Mouse (Mus musculus) neural tube, embryonic 12.5 days (tissue): ENCODE results near the gene Depp1. TPM values are rescaled to one million over a fixed set of nuclear protein-coding genes. Genes with fewer than 3 reads are reported as not detected.

ENCODE experiments used
- ATAC-seq: fragments of 200-750 bp; cut with Nextera tagmentation; 2 replicates; pipeline ENCODE4 v1.8.0; 2017; ENCODE audit warnings: low read depth, mild to moderate bottlenecking, moderate TSS enrichment, moderate library complexity; ENCODE audit not compliant: low FRiP score
- H3K27ac ChIP-seq: fragments of 300-500 bp; sonication (generic); 2 replicates; pipeline ENCODE4 v1.5.1; 2016
- H3K27me3 ChIP-seq: fragments of 300-500 bp; sonication (generic); replicated peaks from 2 replicates; pipeline ENCODE4 v1.6.1; 2016; ENCODE audit warnings: mild to moderate bottlenecking
- H3K36me3 ChIP-seq: fragments of 300-500 bp; sonication (generic); 2 replicates; pipeline ENCODE4 v1.6.1; 2016; ENCODE audit warnings: mild to moderate bottlenecking
- H3K4me1 ChIP-seq: fragments of 300-500 bp; sonication (generic); 2 replicates; pipeline ENCODE4 v1.6.1; 2016
- H3K4me2 ChIP-seq: fragments of 300-500 bp; sonication (generic); replicated peaks from 2 replicates; pipeline ENCODE4 v1.6.1; 2016; ENCODE audit warnings: mild to moderate bottlenecking
- H3K4me3 ChIP-seq: fragments of 300-500 bp; sonication (generic); 2 replicates; pipeline ENCODE4 v1.5.1; 2016
- H3K9ac ChIP-seq: fragments of 300-500 bp; sonication (generic); 2 replicates; pipeline ENCODE4 v1.6.1; 2016; ENCODE audit warnings: mild to moderate bottlenecking
- H3K9me3 ChIP-seq: fragments of 300-500 bp; sonication (generic); 2 replicates; pipeline ENCODE4 v1.6.1; 2016; ENCODE audit warnings: mild to moderate bottlenecking
- WGBS: fragments of 180-500 bp; shearing (Covaris S2); methylation state at CpG from one replicate; pipeline ENCODE4 v1.1.7; 2016; 5-methylcytosine and 5-hydroxymethylcytosine counted together
- polyA plus RNA-seq: library from polyadenylated mRNA; unstranded; fragments of >200 nt; fragmentation: Nextera tagmentation; extraction: Ambion mirVana; gene quantifications from 2 replicates; pipeline ENCODE4 v1.2.1, GENCODE M21; 2016

The Depp1 gene
- polyA plus RNA-seq, 1 experiment from 2014 or later = 12.3 TPM

DNA sequence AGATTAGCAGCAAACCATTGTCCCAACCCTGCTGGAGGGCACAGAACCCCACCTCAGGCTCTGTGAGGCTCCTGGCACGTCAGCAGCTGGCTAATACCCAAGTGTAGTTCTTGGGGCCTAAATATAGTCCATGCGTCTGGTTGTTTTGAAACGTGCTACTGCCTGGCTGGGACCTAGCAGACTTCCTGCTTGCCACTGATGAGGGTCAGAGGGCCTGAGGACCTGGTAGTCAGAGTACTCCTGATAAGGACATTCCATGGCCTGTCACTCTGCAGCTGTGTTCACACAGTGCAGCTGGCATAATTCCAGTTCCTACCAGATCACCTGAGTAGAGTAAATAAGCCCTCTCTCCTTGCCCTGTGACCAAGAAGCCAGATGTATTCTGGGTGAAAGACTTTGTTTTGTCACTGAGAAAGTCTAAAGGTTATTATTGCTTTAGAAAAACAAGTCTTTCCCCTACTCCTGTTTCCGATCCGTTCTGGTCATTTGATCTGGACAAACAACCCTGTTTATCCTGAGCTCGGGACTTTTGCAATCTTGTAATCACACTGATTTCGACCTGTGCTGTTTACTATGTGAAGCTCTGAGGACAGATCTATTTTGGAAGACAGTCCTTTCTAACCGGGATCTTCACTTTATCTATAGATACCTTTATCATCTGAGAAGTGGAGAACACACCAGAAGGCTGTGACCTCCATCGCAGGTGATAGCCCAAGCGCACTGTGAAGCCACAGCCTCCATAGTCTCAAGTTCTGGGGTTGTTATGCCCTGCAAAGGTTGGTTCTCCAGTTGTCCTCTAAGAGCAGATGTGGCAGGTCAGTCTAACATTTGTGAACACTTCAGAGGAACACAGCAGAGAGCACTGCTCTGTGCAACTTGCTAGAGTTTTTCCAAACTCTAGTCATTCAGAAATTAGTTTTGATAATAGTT is 14.9 kb upstream of the Depp1 start:
- H3K4me3 ChIP-seq = no peak overlapping the region
- no peak for ATAC-seq
- 73% methylated on average over 10 of the region's 10 CpGs for WGBS

DNA sequence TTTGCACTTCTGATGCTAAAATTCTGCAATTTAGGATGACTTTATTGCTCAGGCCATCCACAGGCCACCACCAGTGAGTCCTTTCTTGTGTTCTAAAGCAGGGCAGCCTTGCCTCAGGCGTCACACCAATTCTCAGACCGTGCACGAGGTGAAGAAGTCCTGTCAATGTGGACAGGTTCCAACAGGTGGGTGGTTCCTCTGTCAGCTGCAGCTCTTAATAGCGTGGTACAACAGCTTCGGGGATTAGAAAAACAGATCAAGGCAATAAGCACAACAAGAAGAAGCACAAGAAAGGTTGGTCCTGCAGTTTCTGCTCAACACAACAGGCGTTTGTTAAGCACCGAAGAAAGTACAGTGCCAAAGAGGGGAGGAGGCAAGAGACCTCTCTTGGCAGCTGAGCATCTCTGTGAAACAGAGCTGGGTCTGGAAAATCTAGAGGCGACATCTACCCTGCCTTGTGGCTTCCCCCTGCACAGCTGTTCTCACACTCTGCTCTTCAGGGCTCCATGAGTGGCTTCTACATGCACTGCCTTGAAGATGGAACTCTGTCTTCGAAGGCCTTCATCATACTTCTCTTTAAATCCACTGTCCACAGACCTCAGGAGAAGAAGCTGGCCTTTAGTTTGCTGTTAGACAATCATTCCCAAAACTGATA is 13.7 kb upstream of the Depp1 start:
- Histone ChIP-seq H3K4me2 (no peak overlapping the region), H3K9ac (no peak overlapping the region), H3K27me3 (no peaks in the 10 kb centered on the region), H3K4me3 (no peak overlapping the region), H3K4me1 (no peaks in the 10 kb centered on the region), H3K36me3 (peaks cover 21% of the 10 kb centered on the region), H3K9me3 (no peaks in the 10 kb centered on the region), H3K27ac (no peak overlapping the region)
- ATAC-seq = no peak
- WGBS = 80% methylated on average over 9 of the region's 9 CpGs

More for the DNA sequence above, 14.9 kb upstream of the Depp1 start:
- H3K27me3 ChIP-seq = no peaks in the 10 kb centered on the region
- H3K9me3 ChIP-seq = no peaks in the 10 kb centered on the region
- H3K4me2 ChIP-seq = no peak overlapping the region
- H3K9ac ChIP-seq = no peak overlapping the region
- no peak overlapping the region for H3K27ac ChIP-seq
- H3K4me1 ChIP-seq = no peaks in the 10 kb centered on the region
- H3K36me3 ChIP-seq = peaks cover 20% of the 10 kb centered on the region

DNA sequence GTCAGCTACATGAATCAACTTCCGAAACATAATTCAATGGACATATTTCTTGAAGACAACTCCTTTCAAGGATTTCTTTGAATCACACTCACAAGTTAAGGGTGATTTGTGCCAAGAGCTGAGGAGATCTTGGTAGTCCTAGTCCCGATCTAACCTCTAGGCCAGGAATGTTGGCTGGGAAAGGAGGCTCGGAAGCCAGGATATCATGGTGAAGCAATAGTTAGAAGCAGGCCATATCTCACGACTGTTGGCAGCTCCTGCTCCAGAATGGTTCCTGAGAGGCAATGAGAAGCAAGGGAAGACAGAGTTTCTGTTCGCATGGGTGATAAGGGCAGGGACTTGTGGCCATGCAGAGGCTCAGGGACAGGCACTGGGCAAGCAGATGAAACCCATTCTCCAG is 12.9 kb upstream of the Depp1 start:
- Histone ChIP-seq H3K27me3 (no peaks in the 10 kb centered on the region), H3K4me3 (no peak overlapping the region), H3K4me1 (no peaks in the 10 kb centered on the region), H3K27ac (no peak overlapping the region), H3K4me2 (no peak overlapping the region), H3K9me3 (no peaks in the 10 kb centered on the region), H3K9ac (no peak overlapping the region), H3K36me3 (peaks cover 21% of the 10 kb centered on the region)
- 90% methylated on average over 5 of the region's 5 CpGs for WGBS
- no peak for ATAC-seq

DNA sequence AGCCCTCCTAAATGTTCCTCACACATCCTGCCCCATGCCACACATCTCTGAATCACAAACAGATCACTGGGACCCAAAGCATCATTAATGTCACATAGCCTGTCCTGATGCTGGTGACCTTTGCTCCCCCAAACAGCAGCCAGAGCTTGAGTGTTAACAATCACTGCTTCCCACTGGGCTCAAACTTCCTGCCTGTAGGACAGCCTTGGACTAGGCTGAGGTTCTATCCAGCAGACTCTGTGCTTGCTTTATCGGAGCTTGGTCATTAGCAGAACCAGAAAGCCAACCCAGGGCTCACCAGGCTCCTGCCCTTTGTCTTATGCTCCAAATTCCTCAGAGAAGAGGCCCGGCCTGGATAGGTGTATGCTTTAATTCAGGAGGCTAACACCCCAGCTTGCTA is 11.5 kb upstream of the Depp1 start:
- ATAC-seq = no peak
- WGBS = 82% methylated on average over 2 of the region's 2 CpGs
- no peak overlapping the region for H3K4me3 ChIP-seq
- H3K4me2 ChIP-seq = no peak overlapping the region
- H3K4me1 ChIP-seq = no peaks in the 10 kb centered on the region
- H3K27ac ChIP-seq = no peak overlapping the region
- peaks cover 21% of the 10 kb centered on the region for H3K36me3 ChIP-seq
- H3K27me3 ChIP-seq = no peaks in the 10 kb centered on the region
- H3K9ac ChIP-seq = no peak overlapping the region
- no peaks in the 10 kb centered on the region for H3K9me3 ChIP-seq

DNA sequence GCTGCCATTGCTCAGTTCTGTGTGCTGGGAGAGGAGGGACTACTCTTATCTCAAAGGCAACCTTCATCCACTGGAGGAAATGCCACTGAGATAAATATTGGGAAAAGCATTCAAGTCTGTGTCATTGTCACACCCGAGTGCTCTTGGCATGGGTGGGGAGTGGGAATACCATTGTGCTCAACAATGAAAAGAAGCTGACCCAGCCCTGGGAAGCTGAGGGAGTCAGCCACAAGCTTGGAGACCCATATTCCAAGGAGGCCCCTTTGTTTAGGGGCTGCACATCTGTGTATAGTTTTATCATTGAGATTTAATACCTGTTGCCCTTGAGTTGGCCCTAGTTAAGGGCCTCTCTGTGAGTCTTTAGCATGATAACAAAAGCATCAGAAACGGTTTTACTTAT is 10.7 kb upstream of the Depp1 start:
- Histone ChIP-seq H3K9ac (no peak overlapping the region), H3K9me3 (no peaks in the 10 kb centered on the region), H3K4me2 (no peak overlapping the region), H3K27ac (no peak overlapping the region), H3K27me3 (no peaks in the 10 kb centered on the region), H3K36me3 (peaks cover 18% of the 10 kb centered on the region), H3K4me1 (no peaks in the 10 kb centered on the region), H3K4me3 (no peak overlapping the region)
- no peak for ATAC-seq
- WGBS = 67% methylated on average over 2 of the region's 2 CpGs

DNA sequence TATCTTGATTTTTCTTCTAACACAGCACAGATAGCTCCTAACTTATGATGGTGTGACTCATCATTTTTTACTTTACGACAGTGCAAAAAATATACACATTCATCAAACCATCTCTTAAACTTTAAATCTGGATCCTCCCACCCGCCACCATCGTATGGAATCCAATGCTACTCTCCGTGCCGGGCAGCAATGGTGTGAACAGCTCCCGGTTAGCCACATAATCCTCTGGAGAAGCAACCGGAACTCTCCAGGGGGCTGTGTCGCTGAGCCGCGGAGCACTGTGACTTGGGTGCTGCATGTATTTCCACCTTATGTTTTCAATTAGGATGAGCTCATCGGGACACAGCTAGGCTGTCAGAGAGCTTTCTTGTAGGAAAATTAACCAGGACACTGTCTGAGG is 7.5 kb upstream of the Depp1 start:
- no peak for ATAC-seq

DNA sequence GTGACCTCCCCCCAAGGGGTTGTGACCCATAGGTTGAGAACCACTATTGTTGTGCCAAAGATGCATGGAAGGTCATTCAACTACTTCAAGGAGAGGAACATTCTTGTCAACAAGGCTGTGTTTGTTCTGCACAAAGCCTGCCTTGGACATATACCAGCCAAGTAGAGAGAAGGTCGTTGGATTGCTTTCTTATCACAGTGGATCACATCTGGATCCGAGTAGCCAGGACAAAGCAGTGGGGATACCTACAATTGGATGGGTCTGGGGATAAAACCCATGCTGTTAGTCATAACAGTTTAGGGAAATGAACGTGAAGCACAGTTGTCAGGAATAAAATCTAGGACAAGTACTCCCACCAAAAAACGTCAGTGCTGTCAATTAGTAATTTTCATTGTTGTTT is 6.5 kb upstream of the Depp1 start:
- no peak for ATAC-seq
- H3K4me1 ChIP-seq = no peaks in the 10 kb centered on the region

More for the DNA sequence above, 7.5 kb upstream of the Depp1 start:
- 85% methylated on average over 11 of the region's 11 CpGs for WGBS
- Histone ChIP-seq H3K4me1 (no peaks in the 10 kb centered on the region), H3K27me3 (0 out of 2 replicates have a peak, but pooled peaks cover 3% of the 10 kb centered on the region), H3K9ac (no peak overlapping the region), H3K4me2 (no peak overlapping the region), H3K27ac (no peak overlapping the region), H3K9me3 (no peaks in the 10 kb centered on the region), H3K4me3 (no peak overlapping the region), H3K36me3 (peaks cover 28% of the 10 kb centered on the region)

DNA sequence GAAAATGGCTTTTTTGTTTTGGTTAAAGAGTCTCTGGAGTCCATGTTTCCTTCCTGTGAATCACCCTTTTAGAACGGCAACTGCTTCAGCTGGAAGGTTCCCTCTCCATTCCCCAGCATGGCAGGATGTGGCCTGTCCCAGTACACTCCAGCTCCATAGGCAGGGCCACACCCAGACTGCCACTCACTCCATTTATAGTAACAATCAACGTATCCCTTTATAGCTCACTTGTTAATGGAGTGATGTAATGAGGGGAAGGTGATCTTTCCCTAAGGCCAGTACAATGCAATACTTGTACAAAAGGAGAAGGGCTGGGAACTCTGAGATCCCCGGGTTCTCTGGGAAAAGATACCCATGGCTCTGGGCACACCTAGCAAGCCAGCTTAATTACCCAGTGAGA is 6.1 kb upstream of the Depp1 start:
- no peak overlapping the region for H3K4me2 ChIP-seq
- ATAC-seq = no peak
- no peak overlapping the region for H3K27ac ChIP-seq
- 0 out of 2 replicates have a peak, but pooled peaks cover 3% of the 10 kb centered on the region for H3K27me3 ChIP-seq
- H3K4me1 ChIP-seq = no peaks in the 10 kb centered on the region
- H3K9ac ChIP-seq = no peak overlapping the region
- 62% methylated on average over 3 of the region's 3 CpGs for WGBS
- H3K9me3 ChIP-seq = no peaks in the 10 kb centered on the region
- H3K4me3 ChIP-seq = no peak overlapping the region
- peaks cover 21% of the 10 kb centered on the region for H3K36me3 ChIP-seq

More for the DNA sequence above, 6.5 kb upstream of the Depp1 start:
- H3K9ac ChIP-seq = no peak overlapping the region
- no peak overlapping the region for H3K27ac ChIP-seq
- WGBS = 72% methylated on average over 4 of the region's 4 CpGs
- H3K9me3 ChIP-seq = no peaks in the 10 kb centered on the region
- peaks cover 21% of the 10 kb centered on the region for H3K36me3 ChIP-seq
- H3K4me3 ChIP-seq = no peak overlapping the region
- H3K4me2 ChIP-seq = no peak overlapping the region
- 0 out of 2 replicates have a peak, but pooled peaks cover 3% of the 10 kb centered on the region for H3K27me3 ChIP-seq

DNA sequence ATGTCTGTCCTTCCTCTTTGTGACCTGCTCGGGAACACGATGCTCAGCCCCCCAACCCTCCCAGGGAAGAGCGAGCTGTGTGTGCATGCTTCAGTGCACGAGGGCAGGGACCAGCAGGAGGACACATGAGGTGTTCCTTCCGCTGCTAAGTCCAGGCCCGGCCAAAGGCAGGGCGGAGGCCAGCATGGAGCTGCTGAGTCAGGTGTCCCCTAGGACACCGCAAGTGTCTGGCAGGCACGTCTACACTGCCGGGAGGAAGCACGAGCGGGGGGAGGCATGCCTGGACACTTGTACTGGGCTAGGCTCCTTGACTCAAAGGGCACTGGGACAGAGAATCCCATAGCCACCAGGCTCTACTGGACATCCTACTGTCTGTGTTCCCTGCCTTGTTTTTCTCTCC is 2.6 kb upstream of the Depp1 start:
- no peaks in the 10 kb centered on the region; the same call in 1 of the 2 replicates for H3K4me1 ChIP-seq
- H3K4me3 ChIP-seq = no peak overlapping the region
- 81% methylated on average over 12 of the region's 12 CpGs for whole genome bisulfite sequencing
- H3K27ac ChIP-seq = no peak overlapping the region
- H3K27me3 ChIP-seq = 0 out of 2 replicates have a peak, but pooled peaks cover 3% of the 10 kb centered on the region
- no peaks in the 10 kb centered on the region for H3K9me3 ChIP-seq
- no peak overlapping the region for H3K4me2 ChIP-seq
- peaks cover 18% of the 10 kb centered on the region for H3K36me3 ChIP-seq
- ATAC-seq = no peak
- H3K9ac ChIP-seq = no peak overlapping the region

DNA sequence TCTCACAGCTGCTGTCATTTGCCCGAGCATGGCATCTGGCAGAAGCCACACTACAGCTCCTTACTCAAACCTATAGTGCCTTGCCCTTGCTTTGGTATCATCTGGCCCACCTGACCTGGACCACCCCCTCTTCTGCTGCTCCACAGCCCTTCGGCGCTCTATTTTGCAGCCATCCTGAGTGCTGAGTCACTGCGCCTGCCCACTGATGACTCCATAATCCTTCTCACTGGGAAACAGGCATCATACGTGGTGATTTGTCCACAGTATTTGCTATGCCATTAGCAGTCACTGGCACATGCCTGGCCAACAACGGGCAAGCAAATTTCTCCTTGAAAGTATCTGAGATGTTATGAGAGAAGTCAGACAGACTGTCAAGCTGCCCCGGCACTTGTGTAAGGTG is 598 bp upstream of the Depp1 start:
- 93% methylated on average over 7 of the region's 7 CpGs for WGBS

DNA sequence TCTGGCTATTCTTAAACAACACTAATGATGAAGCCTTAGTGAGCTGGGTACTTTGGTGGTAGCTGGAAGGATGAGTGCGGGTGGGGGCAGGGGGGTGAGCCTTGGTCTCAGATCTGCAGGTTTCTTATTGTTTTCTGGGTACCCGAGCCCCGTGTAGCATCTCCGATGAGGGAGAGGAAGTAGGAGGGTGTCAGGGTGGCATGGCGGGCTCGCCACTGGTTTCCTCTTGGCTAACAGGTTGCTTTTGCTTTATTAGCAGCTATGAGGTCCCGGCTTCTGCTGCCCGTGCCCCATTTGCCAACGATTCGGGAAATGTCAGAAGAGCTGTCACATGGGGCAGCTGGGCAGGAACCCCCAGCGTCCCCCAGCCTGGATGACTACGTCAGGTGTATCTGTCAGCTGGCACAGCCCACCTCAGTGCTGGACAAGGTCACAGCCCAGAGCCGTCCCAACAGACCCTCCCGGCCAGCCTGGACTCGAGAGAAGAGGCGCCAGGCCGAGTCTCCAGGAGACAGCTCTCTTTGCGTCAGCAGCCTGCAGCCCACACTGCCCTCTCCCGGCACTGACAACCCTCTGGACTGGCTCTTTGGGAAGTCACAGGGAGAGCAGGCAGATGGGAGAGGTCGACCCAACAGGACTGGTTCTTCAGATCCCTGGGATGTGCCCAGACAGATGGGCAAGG is 1.2 kb downstream of the Depp1 start:
- Histone ChIP-seq H3K27me3 (0 out of 2 replicates have a peak, but pooled peaks cover 3% of the 10 kb centered on the region), H3K9ac (no peak overlapping the region), H3K4me1 (no peaks in the 10 kb centered on the region; the same call in 1 of the 2 replicates), H3K27ac (no peak overlapping the region), H3K4me2 (0 out of 2 replicates have a peak overlapping the region, but pooled peaks have one; percentile 2), H3K4me3 (no peak overlapping the region), H3K9me3 (no peaks in the 10 kb centered on the region), H3K36me3 (peaks cover 3% of the 10 kb centered on the region)
- 77% methylated on average over 20 of the region's 20 CpGs for WGBS
- no peak for ATAC-seq

More for the DNA sequence above, 598 bp upstream of the Depp1 start:
- Histone ChIP-seq H3K36me3 (peaks cover 16% of the 10 kb centered on the region), H3K4me1 (no peaks in the 10 kb centered on the region; the same call in 1 of the 2 replicates), H3K4me3 (no peak overlapping the region), H3K27me3 (0 out of 2 replicates have a peak, but pooled peaks cover 3% of the 10 kb centered on the region), H3K9ac (no peak overlapping the region), H3K4me2 (no peak overlapping the region), H3K27ac (no peak overlapping the region), H3K9me3 (no peaks in the 10 kb centered on the region)
- no peak for ATAC-seq

DNA sequence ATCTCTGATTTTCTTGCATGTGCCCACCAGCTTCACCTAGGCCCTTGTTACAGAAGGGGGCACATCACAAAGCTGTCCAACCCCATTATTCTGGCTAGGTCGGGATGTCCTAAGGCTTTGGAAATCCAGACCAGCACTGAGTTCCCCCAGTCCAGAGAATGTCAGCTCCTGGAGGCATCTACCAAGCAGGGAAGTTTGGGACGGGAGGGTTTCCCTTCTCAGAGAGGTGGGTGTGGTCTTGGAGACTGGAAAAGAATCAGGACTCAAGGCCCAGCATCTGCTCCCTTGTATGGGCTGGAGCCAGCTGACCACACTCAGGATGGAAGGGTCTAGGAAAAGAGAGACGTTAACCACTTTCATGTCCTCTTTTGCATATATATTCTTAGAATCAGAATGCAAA is 2.8 kb downstream of the Depp1 start:
- Histone ChIP-seq H3K4me3 (no peak overlapping the region), H3K4me1 (no peaks in the 10 kb centered on the region; the same call in 1 of the 2 replicates), H3K9me3 (no peaks in the 10 kb centered on the region), H3K27ac (no peak overlapping the region), H3K36me3 (peaks cover 11% of the 10 kb centered on the region; the same call in 1 of the 2 replicates), H3K27me3 (no peaks in the 10 kb centered on the region), H3K9ac (no peak overlapping the region), H3K4me2 (no peak overlapping the region)
- ATAC-seq = no peak
- WGBS = 72% methylated on average over 3 of the region's 3 CpGs
